In the genomic region with DNA sequence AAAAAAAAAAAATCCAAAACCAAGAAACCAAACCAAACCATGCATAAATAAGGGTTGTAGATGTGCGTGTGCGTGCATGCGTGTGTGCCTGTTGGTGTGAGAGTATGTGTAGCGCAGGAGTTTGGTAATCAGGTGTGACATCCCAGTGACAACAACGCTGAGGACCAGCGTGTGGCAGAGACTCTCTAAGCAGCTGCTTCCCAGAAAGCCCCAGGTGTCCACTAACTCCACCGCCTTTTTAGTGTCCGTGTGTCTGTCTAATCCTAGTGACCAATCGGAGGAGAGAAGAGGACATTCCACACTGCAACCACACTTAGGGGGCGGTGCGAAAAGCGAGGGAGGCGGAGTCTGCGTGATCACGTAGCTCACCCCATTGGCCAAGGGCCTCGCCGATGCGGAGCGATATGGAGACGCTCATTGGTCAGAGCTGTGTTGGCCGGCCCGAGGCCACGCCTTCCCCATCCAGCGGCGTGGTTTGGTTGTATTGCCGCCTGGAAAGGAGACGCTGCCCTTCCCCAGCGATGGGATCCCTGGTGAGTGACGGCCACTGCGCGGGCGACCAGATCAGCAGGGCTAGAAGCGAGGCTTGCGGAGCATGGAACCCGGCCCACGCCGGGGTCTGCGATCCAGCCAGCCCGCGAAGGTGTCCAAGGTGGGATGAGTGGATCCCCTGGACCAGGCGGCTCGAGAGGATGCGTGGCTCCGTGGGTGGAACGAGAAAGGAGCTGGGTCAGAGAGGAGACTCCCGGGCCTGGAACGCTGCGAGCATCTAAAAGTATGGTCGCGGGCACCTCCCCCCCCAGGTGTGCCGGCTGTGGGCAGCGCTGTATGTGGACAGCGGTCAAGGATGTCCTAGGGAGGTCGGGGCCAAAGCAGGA, we compare ENCODE assay signal across 8 mouse cellular contexts. TPM values are rescaled to one million over a fixed set of nuclear protein-coding genes. Genes with fewer than 3 reads are reported as not detected.
DNase-seq lines count a peak whose midpoint lies in the region; ATAC-seq and TF ChIP-seq lines count a peak whose summit lies in the region.

A gene (plus strand): TSS at position 461 of the 878 bp plus-strand sequence.

- H3K9ac ChIP-seq in ES-Bruce4 (ENCODE audit: low read depth, poor library complexity, severe bottlenecking), result peak within 1 kb of the TSS; percentile 69
- peak within 1 kb of the TSS; percentile 94 for H3K9ac ChIP-seq in forebrain, embryonic 13.5 days
- peak within 1 kb of the TSS; percentile 63 for H3K9ac ChIP-seq in liver, postnatal 0 days (replicated peaks)
- H3K9ac ChIP-seq in neural tube, embryonic 14.5 days (replicated peaks; ENCODE audit: low read depth, low read length), result peak within 1 kb of the TSS; percentile 76

- DNase-seq in heart, postnatal 10 days, result peak; percentile 99
- DNase-seq in large intestine, adult 2 months (ENCODE audit: low read depth, low spot score), result peak; percentile 98
- DNase-seq in liver, postnatal 0 days, result peak; percentile 99
- DNase-seq in testis, postnatal 10 days (ENCODE audit: low spot score), result peak; percentile 99

- TF ChIP-seq POLR2A in ES-Bruce4 (IDR thresholded peaks at IDR 0.05; ENCODE audit: insufficient read depth, low read length), result peak; percentile 80

- peak within 1 kb of the TSS; percentile 78 for H3K4me3 ChIP-seq in ES-Bruce4 (ENCODE audit: low read depth, low read length)
- peak within 1 kb of the TSS; percentile 94 for H3K4me3 ChIP-seq in forebrain, embryonic 13.5 days
- peak within 1 kb of the TSS; percentile 72 for H3K4me3 ChIP-seq in liver, postnatal 0 days (ENCODE audit: low read depth, low read length)
- H3K4me3 ChIP-seq in neural tube, embryonic 14.5 days (ENCODE audit: low read depth, low read length), result peak within 1 kb of the TSS; percentile 95

- WGBS in forebrain, embryonic 13.5 days, result under 1% methylated on average over 54 of the region's 54 CpGs
- WGBS in large intestine, adult 2 months, result under 1% methylated on average over 54 of the region's 54 CpGs
- under 1% methylated on average over 54 of the region's 54 CpGs for WGBS in liver, postnatal 0 days (ENCODE audit: insufficient replicate concordance)
- 0% methylated on average over 54 of the region's 54 CpGs for WGBS in neural tube, embryonic 14.5 days

- no peak for TF ChIP-seq CTCF in ES-Bruce4 (IDR thresholded peaks at IDR 0.05; ENCODE audit: low read depth, low read length)
- TF ChIP-seq CTCF in liver, postnatal 0 days (IDR thresholded peaks at IDR 0.05; ENCODE audit: low read depth), result no peak

- ATAC-seq in cerebellum, adult (ENCODE audit: insufficient number of reproducible peaks, low FRiP score, low TSS enrichment), result peak; percentile 96
- peak; percentile 99 for ATAC-seq in forebrain, embryonic 13.5 days
- peak; percentile 98 for ATAC-seq in liver, postnatal 0 days
- ATAC-seq in neural tube, embryonic 14.5 days (ENCODE audit: low read depth), result peak; percentile 99

- H3K4me1 ChIP-seq in ES-Bruce4 (ENCODE audit: control insufficient read depth, insufficient read depth, low read length), result no peaks in the 10 kb centered on the region
- H3K4me1 ChIP-seq in forebrain, embryonic 13.5 days, result peaks cover 14% of the 10 kb centered on the region
- H3K4me1 ChIP-seq in liver, postnatal 0 days (ENCODE audit: insufficient read depth), result peaks cover 16% of the 10 kb centered on the region
- peaks cover 12% of the 10 kb centered on the region for H3K4me1 ChIP-seq in neural tube, embryonic 14.5 days (ENCODE audit: control insufficient read depth, insufficient read depth, low read length)

- peaks cover 3% of the 10 kb centered on the region; the same call in 1 of the 2 replicates for H3K36me3 ChIP-seq in ES-Bruce4 (ENCODE audit: control insufficient read depth, insufficient read depth, low read length, poor library complexity, severe bottlenecking)
- H3K36me3 ChIP-seq in forebrain, embryonic 13.5 days (ENCODE audit: poor library complexity, severe bottlenecking), result peaks cover 21% of the 10 kb centered on the region
- peaks cover 12% of the 10 kb centered on the region for H3K36me3 ChIP-seq in liver, postnatal 0 days (replicated peaks; ENCODE audit: insufficient read depth, low read length)
- H3K36me3 ChIP-seq in neural tube, embryonic 14.5 days (ENCODE audit: control insufficient read depth, insufficient read depth, low read length), result peaks cover 15% of the 10 kb centered on the region

- H3K4me2 ChIP-seq in forebrain, embryonic 13.5 days, result peak within 1 kb of the TSS; percentile 97
- H3K4me2 ChIP-seq in liver, postnatal 0 days (ENCODE audit: low read depth, low read length), result peak within 1 kb of the TSS; percentile 99
- peak within 1 kb of the TSS; percentile 96 for H3K4me2 ChIP-seq in neural tube, embryonic 14.5 days (ENCODE audit: low read depth, low read length)

- H3K9me3 ChIP-seq in ES-Bruce4 (replicated peaks; ENCODE audit: control insufficient read depth, insufficient read depth, low read length, poor library complexity, severe bottlenecking), result no peaks in the 10 kb centered on the region
- no peaks in the 10 kb centered on the region for H3K9me3 ChIP-seq in forebrain, embryonic 13.5 days (replicated peaks)
- no peaks in the 10 kb centered on the region for H3K9me3 ChIP-seq in liver, postnatal 0 days (ENCODE audit: low read length)
- H3K9me3 ChIP-seq in neural tube, embryonic 14.5 days (ENCODE audit: control insufficient read depth, low read length), result no peaks in the 10 kb centered on the region

- intact Hi-C loops in heart, postnatal 10 days (cut with DNase I), result no loop called here

- TF ChIP-seq EP300 in ES-Bruce4 (IDR thresholded peaks at IDR 0.05; ENCODE audit: insufficient read depth, low read depth, low read length), result no peak
- TF ChIP-seq EP300 in liver, postnatal 0 days (IDR thresholded peaks at IDR 0.05; ENCODE audit: low read depth), result no peak

- no peak within 1 kb of the TSS for H3K27ac ChIP-seq in ES-Bruce4 (ENCODE audit: insufficient read depth, low read length)
- peak within 1 kb of the TSS; percentile 59; the same call in 1 of the 2 replicates for H3K27ac ChIP-seq in forebrain, embryonic 13.5 days
- H3K27ac ChIP-seq in liver, postnatal 0 days (ENCODE audit: low read depth), result peak within 1 kb of the TSS; percentile 44; the same call in 1 of the 2 replicates
- H3K27ac ChIP-seq in neural tube, embryonic 14.5 days (ENCODE audit: low read depth, low read length), result peak within 1 kb of the TSS; percentile 74

- H3K27me3 ChIP-seq in ES-Bruce4 (ENCODE audit: control insufficient read depth, insufficient read depth, low read length, poor library complexity, severe bottlenecking), result no peaks in the 10 kb centered on the region
- H3K27me3 ChIP-seq in forebrain, embryonic 13.5 days, result no peaks in the 10 kb centered on the region
- H3K27me3 ChIP-seq in liver, postnatal 0 days (ENCODE audit: insufficient read depth, low read length), result no peaks in the 10 kb centered on the region
- H3K27me3 ChIP-seq in neural tube, embryonic 14.5 days (ENCODE audit: control insufficient read depth, insufficient read depth, low read length), result no peaks in the 10 kb centered on the region

RNA-seq across cellular contexts. Expression of the gene that starts here (rescaled TPM):
- polyA plus RNA-seq in ES-Bruce4 (2011; ENCODE audit: insufficient read depth, insufficient read length, low read depth, missing spikeins), result 16.6 and 18.6 TPM in 2 replicates
- polyA plus RNA-seq in forebrain, embryonic 13.5 days (2015; fragmentation: Nextera tagmentation; extraction: Ambion mirVana), result 22.4 and 23.5 TPM in 2 replicates
- 10 to 100 TPM; 70.5 to 78.0 TPM for total RNA-seq in heart, postnatal 10 days (2021)
- 27.7 and 46.6 TPM in 2 replicates for polyA plus RNA-seq in large intestine, adult 2 months (2012; rRNA removed)
- 7.6 and 8.2 TPM in 2 replicates for polyA plus RNA-seq in liver, postnatal 0 days (2015; fragmentation: Nextera tagmentation; extraction: Ambion mirVana)
- polyA plus RNA-seq in neural tube, embryonic 14.5 days (2014; fragmentation: Nextera tagmentation; extraction: Ambion mirVana), result 28.9 and 30.9 TPM in 2 replicates
